Mouse (Mus musculus) naive thymus-derived CD4-positive, alpha-beta T cell, adult 2 months (primary cell): ENCODE data around the gene Cabp7.
"Not testable (repeated sequence)": the region's sequence is repeated elsewhere in the genome, so short reads cannot be mapped to it uniquely, and the experiment has no call there.

Experiments used
- DNase-seq: peaks from one replicate; pipeline ENCODE4 v3.0.0-alpha.2; 2011; ENCODE audit warnings: low read depth

Gene Cabp7

DNA sequence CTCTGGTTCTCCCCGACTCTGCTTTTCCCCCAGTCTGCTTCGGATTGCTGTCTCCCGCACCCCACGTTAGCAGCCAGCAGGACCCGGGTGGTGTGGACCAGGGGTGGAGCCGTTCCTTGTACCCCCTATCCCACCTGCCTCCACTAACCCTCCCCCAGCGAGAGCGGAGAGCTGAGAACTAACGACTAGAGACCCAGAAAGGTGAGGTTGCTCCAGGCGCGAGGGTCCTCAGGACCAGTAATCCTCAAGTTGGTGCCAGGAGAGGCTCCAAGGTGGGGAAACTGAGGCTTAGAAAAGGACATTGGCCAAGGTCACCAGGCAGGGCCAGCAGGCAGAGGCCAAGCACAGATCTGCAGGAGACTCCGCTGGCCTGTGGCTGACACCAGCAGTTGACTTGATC is 707 bp upstream of the Cabp7 start:
- no peak for DNase-seq

DNA sequence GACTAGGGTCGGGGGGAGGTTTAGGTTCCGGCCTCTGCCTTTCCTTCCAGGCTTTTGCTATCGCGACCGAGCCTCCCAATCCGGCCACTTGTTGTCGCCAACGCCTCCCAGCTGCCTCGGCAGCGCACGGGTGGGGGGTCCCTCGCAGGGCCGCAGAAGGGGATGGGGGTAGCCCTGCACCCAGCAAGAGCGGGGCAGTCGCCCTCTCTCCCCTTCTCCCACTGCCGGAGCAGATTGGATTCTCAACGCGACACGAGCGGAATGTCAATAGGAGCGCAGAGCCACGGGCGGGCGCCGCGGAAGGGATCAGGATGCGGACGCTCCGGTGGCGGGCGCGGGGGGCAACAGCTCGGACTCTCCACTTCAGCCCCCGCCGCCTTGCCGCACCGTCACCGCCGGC is 609 bp downstream of the Cabp7 start:
- no peak for DNase-seq

DNA sequence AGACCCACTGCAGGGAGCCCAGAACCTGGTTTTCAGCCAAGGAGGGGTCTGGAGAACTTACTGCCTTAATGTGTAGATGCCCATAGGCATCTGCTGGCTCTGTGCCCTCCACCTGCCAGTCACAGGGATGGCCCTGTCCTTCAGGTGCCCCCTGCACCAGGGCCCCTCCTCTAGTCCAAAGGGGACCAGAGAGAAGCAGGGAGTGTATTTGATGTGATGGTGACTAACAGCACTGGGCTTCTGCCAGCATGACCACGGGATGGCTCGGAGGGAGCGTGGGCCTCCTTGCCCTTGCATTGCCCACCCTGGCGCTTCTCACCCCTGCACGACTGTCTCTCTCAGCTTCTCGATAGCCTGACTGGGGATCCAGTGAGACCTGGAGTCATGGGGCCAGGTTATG is 1.9 kb downstream of the Cabp7 start:
- DNase-seq = no peak

DNA sequence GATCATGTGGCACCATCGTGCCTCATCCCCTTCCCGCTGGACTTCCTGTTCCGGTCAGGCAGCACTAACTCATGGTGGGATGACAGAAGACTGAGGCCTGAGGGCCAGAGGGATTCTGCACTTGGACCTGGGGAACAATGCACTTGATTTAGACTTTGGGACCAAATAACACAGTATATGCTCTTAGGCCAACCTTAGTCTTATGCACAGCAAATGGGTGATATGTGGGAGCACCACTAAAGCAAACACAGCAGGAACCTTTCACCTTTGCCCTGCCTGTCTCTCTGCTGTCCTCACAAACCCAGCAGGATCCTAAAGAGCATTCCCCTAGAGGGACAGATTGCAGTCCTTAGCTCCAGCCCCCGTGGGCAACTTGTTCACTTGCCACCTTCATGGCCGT is 5.8 kb downstream of the Cabp7 start:
- DNase-seq = no peak

DNA sequence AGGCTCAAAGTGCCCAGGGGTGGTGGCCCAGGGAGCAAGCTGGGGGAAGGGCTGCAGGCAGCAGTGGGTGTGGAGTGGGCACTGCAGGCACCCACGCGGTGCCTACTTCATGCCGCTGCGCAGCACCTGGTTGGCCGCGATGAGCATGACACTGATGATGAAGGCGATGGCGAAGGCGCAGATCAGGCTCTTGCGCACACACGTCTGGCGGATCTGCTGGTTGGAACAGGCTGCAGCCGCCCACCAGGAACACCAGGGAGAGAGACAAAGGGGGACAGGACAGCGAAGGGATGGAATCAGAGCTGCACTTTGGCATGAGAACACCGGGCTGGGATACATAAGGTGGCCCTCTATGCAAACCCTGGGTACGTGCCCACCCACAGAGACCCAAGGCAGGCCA is 7.9 kb downstream of the Cabp7 start:
- DNase-seq = no peak

DNA sequence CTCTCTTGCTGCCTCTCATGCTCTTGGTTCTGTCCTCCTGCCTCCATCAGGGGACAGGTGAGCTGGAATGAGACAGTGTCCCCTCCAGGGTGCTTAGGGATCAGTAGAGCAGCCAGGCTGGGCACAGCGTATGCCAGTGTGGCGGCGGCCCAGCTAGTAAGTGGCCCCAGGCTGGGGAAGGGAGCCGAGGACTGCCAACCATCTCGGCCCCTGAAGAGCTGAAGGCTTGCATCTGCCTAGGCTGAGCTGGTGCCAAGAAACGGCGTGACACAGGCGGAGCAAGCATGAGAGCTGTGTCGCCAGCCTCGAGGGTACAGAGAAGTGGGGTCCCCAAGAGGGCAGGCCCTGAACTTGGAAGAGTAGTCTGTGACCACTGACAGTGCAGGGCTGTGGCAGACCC is 8.9 kb downstream of the Cabp7 start:
- no peak for DNase-seq

DNA sequence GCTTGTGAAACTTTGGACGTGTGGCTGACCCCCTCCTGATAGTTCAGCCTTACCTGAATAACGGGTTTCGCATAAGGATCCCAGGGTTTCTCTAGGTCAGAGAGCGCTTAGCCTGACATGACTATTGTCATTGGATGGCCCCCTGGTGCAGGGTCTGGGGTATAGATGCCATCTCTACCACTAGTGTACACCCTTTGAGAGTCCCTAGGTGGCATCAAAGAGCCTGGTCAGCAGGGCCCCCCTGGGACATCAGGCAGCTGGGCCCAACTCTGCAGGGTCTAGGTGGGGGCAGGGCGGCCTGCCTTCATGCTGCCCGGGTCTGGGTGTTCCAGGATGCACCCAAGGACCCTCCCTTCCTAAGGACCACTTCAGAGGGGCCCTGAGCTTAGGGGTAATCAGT is 10.2 kb downstream of the Cabp7 start:
- no peak for DNase-seq

DNA sequence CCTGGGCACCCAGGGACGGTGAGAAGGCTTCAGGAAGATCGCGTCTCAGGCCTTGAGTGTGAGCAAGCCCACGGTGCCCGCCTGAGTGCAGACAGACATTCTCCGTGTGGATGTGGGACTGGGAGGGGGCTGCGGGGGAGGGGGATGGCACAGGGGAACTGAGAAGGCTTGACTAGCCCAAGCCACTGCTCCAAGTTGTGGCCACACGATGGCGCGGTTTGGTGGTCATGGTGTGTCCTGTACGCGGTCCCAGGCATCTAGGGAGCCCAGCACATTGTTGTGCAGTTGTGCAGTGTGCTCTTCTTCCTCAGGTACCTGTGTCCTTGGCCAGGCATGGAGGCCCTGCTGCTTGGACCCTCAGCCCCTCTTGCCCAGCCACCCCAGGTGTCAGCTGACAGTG is 12.4 kb downstream of the Cabp7 start:
- DNase-seq = no peak

DNA sequence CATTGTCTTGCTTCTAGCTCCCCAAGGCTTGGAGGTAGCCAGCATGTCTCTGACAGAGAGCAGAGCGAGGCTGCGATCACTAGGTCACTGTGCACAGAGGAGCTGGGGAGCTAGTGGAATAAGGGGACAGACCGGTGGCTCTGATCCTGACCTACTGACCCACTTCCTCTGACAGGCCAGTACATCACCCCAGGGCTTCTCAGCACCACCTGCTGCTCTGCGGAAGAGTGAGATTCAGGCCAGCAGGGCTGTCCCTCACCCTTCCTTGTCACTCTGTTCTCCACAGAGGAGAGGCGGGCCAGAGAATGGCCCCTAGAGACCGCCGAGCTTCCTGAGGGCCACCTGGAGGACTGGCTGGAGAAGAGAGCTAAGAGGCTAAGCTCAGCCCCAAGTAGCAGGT is 14.8 kb downstream of the Cabp7 start:
- DNase-seq = no peak

DNA sequence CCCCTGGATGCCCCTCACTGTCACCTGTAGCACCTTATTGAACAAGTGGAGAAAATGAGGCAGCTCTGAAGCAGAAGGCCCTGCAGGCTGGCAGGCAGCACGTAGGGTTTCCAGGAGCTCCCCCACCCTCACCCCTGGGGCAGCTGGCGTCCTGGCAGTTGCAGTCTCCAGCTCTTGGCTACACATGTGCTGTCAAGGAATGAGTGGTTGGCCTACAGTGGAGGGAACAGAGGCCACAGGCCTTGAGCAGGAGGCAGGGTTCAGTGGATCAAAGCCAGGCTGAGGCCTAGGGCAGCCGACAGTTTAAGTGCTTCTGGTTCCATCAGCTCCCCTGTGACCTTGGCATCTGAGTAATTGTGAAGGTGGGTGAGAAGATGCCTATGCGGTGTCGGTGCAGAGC is 15.7 kb downstream of the Cabp7 start:
- no peak for DNase-seq

DNA sequence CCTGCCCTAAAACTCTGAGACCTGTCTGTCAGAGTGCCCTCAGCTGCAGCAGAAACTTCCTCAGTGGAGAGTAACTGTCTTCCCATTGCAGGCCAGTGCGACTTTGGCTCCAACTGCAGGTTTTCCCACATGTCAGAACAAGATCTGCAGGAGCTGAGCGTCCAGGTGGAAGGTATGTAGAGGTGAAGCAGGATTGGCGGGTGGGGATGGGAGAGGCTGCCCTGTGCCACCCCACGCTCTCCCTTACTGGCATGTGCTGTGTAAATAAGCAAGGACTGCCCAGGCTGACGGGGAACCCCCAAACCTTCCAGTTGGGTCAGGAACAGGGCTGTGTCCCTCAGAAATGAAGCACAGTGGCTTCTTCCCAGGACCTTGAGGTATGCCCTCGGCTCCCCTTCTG is 16.5 kb downstream of the Cabp7 start:
- DNase-seq = no peak

DNA sequence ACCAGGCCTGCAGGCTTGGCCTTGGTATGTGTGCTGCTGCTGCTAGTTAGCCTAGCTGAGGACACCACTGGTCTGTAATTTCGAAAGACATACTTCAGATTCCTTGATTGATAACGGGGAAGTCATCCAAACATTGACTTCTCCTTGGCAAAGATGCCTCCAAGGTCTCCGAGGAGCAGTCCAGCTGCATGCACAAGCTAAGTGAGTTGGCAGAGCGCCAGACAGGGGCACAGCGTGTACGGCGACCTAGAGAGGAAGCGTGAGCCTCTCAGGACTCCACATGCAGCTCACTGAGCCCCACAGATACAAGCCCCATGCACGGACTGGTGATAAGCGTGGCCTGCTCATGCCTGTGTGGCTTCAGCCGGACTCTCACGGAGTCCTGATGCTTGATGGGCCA is 17.0 kb downstream of the Cabp7 start:
- DNase-seq = no peak

DNA sequence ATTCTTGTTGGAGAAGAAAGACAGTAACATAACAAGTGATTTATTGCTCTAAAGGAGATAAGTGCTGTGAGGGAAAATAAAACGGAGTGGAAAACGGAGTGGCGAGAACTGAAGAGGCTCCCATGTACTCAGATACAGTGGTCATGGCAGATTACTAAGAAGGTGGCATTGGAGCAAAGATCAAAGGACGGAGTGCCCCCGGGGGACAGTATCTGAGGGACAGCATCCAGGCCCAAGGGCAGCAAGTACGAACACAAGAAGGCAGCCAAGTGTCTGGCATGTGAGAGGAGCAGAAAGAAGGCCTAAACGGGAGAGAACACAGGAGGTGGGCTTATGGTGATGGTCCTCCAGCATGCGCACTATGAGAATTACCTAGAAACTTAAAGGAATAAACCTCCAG is 24.9 kb downstream of the Cabp7 start:
- DNase-seq = no peak

DNA sequence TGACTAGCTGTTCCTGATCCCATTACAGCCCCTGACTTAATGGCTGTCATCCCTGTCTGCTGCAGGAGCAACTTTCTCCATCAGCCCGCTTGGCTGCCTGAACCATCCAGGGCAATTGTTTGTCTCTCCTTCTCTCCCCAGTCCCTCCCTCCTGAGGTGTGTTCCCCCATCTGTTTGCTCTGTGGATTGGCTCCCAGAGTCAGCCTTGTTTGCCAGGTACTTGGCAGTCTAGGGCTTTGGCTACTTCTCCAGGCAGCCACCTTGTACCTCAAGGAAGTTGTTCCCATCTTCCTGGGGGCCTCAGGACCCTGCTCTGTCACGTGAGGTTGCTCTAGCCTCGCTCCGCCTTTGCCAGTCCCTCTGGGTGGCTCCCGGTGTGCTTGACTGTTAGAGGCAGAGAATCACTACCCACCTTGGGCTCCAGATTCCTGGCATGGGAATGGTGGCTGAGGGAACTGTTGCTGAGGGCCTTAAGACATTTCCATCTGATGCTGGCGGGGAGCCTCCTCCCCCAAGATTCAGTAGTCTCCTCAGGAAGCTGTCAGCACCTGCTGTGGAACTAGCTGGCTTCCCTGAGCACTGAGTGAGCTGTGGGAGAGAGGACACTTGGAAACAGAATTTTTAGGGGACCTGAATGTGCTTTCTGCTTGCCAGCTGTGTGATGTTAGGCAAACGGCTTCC is 25.5 kb downstream of the Cabp7 start:
- DNase-seq = no peak

DNA sequence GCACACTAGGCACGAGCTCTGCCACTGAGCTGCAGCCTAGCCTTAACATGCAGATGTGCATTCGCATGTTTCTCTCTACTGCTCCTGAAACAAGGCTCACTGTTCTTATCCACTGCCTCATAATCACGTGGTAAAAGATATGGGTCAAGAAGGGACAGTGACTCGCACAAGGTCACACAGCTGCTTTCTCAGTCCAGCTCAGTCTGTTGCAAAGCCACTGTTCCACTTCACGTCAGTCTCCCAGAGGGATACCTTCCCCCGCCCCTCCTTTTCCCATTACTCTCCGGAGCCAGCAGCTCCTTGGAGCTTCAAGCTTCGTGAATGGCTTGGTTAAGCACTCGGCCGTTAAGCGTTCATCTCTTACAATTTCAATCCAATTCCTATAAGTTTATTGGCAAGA is 26.2 kb downstream of the Cabp7 start:
- DNase-seq = no peak

DNA sequence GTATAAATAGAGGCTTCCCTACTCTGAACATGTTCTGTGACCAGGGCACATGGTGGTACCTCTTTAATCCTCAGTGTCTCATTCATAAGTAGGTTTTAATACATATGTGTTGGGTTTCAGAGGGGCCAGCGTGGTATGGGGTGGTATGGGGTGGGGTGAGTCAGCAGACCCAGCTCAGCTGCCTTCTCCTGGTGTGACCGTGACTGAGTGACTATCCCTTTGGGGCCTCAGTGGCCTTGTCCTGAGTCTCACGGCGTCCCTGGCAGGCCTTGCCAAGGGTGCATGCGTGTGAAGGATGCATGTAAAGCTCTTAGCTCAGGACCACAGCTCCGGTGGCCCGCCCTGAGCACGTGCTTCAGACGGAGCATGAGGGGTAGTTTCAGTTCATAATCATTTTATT is 26.6 kb downstream of the Cabp7 start:
- DNase-seq = no peak

DNA sequence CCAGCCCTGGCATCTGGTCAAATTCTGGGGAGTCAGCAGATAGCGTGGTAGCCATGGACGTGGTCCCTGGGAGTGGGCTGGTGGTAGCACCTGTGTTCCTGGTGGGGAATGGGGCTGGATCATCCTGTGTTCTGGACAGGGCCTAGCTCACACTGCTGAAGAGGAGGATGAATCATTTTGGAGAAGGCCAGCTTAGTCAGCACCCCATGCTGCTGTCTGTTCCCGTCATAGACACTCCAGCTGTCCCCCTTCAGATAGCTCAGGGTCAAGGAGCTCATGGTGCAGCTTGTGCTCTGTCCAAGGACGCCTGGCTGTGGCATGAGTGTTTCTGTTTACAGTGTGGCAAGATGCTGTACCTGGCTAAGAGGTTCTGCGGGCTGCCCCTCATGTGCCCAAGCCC is 28.0 kb downstream of the Cabp7 start:
- DNase-seq = no peak

DNA sequence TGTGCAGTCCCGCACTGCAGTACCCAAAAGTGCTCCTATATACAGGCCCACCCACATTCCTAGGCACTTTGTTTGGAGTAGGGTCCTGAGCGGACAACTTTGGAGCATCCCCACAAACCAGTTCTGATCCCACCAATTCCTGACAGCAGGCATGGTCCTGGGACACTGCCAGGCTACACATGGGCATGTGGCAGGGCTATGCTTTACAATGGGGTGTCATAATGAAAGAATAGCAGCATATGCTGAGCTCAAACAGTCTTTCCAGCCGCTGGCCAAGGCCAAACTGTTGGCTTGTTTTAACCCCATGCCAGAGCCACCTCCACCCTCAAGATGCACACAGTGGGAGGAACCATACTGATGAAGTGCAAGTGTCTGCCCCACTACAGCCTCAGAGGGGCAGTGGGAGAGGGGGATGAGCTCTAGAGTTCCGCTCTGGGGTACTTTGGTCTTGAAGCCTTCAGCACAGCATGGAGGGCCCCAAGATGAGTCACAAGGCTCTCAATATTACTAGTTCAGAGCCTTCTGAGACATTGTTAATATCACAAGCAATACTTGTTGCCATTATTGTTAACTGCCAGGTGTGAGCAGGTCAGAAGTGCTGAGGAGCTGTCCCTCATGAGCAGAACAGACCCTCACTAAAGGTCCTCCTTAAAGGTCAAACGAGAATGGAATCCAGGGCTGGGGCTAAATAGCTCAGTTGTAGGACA is 29.9 kb downstream of the Cabp7 start:
- DNase-seq = no peak

DNA sequence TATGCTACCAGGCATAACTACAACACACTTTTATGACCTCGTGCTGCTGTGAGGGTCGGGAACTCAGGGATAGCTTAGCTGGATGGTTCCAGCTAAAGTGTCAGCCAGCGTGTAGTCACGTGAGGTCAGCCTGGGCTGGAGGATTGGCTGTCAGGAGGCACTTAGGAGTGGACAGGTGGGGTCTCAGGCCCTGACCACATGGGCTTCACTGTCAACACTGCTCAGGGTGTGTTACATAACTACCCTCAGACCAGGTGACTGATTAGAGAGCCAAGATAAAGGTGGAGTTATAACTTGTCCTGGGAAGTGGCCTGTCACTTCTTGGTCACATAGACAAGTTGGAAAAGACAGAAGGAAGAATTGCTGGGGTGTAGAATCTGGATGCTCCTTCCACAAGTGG is 31.0 kb downstream of the Cabp7 start:
- DNase-seq = no peak

DNA sequence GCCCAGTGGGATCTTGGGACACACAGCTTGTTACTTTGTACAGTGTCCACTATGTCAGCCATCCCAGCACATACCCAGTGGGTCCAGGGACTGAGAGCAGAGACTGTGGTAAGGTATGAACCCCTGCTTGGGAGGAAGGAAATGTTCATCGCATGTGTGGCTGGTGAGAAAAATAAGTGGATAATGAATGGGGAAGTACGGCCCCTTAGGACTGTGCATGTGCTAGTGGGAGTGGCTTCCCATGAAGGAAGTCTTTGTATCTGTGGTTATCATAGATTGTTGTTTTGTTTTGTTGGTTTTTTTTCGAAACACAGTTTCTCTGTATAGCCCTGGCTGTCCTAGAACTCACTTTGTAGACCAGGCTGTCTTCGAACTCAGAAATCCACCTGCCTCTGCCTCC is 31.9 kb downstream of the Cabp7 start:
- DNase-seq = no peak

DNA sequence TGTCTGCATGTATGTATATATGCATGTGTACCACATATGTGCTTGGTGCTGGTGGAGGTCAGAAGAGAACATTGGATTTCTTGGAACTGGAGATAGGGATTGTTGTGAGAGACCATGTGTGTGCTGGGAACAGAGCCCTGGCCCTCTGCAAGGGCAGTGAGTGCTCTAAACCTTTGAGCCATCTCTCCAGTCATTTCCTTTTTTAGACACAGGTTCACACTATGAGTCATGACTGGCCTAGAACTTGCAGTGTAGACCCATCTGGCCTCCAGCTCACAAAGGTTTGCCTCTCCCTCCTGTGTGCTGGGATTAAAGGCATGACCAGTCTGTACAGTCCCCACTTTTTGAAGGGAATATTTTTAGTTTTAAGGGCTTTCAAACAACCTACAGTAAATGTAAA is 33.8 kb downstream of the Cabp7 start:
- DNase-seq = no peak

DNA sequence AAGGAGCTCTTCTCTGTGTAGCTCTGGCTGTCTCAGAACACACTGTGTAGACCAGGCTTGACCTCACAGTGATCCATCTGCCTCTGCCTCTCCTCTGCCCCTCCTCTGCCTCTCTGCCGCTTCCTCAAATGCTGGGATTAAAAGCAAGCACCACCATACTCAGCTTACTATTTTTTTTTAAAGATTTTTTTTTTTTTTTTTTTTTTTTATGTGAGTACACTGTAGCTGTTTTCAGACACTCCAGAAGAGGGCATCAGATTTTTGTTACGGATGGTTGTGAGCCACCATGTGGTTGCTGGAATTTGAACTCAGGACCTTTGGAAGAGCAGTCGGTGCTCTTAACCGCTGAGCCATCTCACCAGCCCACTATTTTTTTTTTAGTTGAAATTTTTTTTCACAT is 36.4 kb downstream of the Cabp7 start:
- not testable (repeated sequence) for DNase-seq

DNA sequence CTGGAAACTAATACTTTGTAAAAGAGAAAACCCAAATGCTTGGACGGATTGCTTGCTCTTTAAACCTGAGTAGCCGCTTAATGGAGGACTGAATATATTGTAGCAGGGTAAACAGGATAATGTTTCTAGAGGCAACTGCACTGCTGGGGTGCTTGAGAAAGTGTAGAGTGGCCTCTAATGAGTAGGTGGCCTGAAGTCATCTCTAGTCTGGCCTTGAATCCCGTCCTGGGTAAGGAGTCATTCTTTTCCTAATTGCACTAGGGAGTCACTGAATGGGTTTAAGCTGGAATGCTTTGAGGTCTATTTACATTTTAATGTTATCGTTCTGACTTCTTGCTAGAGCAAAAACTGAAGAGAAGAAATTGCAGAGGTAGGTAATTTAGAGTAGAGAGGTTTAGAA is 41.4 kb downstream of the Cabp7 start:
- no peak for DNase-seq
